Mouse (Mus musculus) kidney, embryonic 16.5 days (tissue): Measurements from ENCODE around the gene Tmem240. TPM values are rescaled to one million over a fixed set of nuclear protein-coding genes. Genes with fewer than 3 reads are reported as not detected.

ENCODE experiments used
- ATAC-seq: fragments of 200-750 bp; cut with Nextera tagmentation; 2 replicates; pipeline ENCODE4 v1.8.0; 2017; ENCODE audit warnings: moderate TSS enrichment; ENCODE audit not compliant: low FRiP score, low TSS enrichment
- H3K27ac ChIP-seq: fragments of 300-500 bp; sonication (generic); 2 replicates; pipeline ENCODE4 v1.5.1; 2014; ENCODE audit warnings: low read length
- H3K27me3 ChIP-seq: fragments of 300-500 bp; sonication (generic); 2 replicates; pipeline ENCODE4 v1.6.1; 2014; ENCODE audit warnings: low read length, control low read depth, mixed read lengths; ENCODE audit not compliant: insufficient read depth
- H3K36me3 ChIP-seq: fragments of 300-500 bp; sonication (generic); 2 replicates; pipeline ENCODE4 v1.6.1; 2014; ENCODE audit warnings: low read length, control low read depth, mixed read lengths; ENCODE audit not compliant: insufficient read depth
- H3K4me1 ChIP-seq: fragments of 300-500 bp; sonication (generic); 2 replicates; pipeline ENCODE4 v1.6.1; 2014; ENCODE audit warnings: low read length, control low read depth, mixed read lengths; ENCODE audit not compliant: insufficient read depth
- H3K4me2 ChIP-seq: fragments of 300-500 bp; sonication (generic); replicated peaks from 2 replicates; pipeline ENCODE4 v1.6.1; 2014; ENCODE audit warnings: low read depth, low read length
- H3K4me3 ChIP-seq: fragments of 300-500 bp; sonication (generic); 2 replicates; pipeline ENCODE4 v1.5.1; 2014; ENCODE audit warnings: mild to moderate bottlenecking, low read length
- H3K9ac ChIP-seq: fragments of 300-500 bp; sonication (generic); replicated peaks from 2 replicates; pipeline ENCODE4 v1.6.1; 2014; ENCODE audit warnings: low read length
- H3K9me3 ChIP-seq: fragments of 300-500 bp; sonication (generic); 2 replicates; pipeline ENCODE4 v1.6.1; 2016; ENCODE audit warnings: low read length, control low read depth
- WGBS: fragments of 180-500 bp; shearing (Covaris S2); extraction: QIAGEN DNeasy Blood & Tissue Kit; methylation state at CpG from one replicate; pipeline ENCODE4 v1.1.7; 2014; 5-methylcytosine and 5-hydroxymethylcytosine counted together
- polyA plus RNA-seq: library from polyadenylated mRNA; unstranded; fragments of >200 nt; fragmentation: Nextera tagmentation; extraction: Ambion mirVana; gene quantifications from 2 replicates; pipeline ENCODE4 v1.2.1, GENCODE M21; 2015

Tmem240 gene
- polyA plus RNA-seq, 1 experiment from 2014 or later = 0.45 TPM

- Histone ChIP-seq H3K4me1 (peaks cover 16% of the 10 kb centered on the region), H3K36me3 (no peaks in the 10 kb centered on the region), H3K27ac (no peak overlapping the region), H3K4me3 (peak overlapping the region; percentile 53), H3K4me2 (peak overlapping the region; percentile 65), H3K9me3 (no peaks in the 10 kb centered on the region), H3K9ac (peak overlapping the region; percentile 75), H3K27me3 (peaks cover 5% of the 10 kb centered on the region; the same call in 1 of the 2 replicates)
- ATAC-seq = no peak
- whole genome bisulfite sequencing = 54% methylated on average over 5 of the region's 5 CpGs
Observed at GRCm38 (mm10) chr4:155769496-155769879, 34.9 kb downstream of the Tmem240 start.

GRCm38 (mm10) chr4:155769880-155770512 lies 35.4 kb downstream of the Tmem240 start:
- Histone ChIP-seq H3K4me3 (peak overlapping the region; percentile 53), H3K4me1 (peaks cover 21% of the 10 kb centered on the region), H3K36me3 (no peaks in the 10 kb centered on the region), H3K4me2 (peak overlapping the region; percentile 65), H3K27ac (peak overlapping the region; percentile 48), H3K9ac (peak overlapping the region; percentile 75), H3K9me3 (no peaks in the 10 kb centered on the region), H3K27me3 (peaks cover 5% of the 10 kb centered on the region; the same call in 1 of the 2 replicates)
- peak; percentile 89 for ATAC-seq
- under 1% methylated on average over 39 of the region's 39 CpGs for WGBS

- H3K36me3 ChIP-seq = no peaks in the 10 kb centered on the region
- peak; percentile 14 for ATAC-seq
- H3K27me3 ChIP-seq = peaks cover 5% of the 10 kb centered on the region; the same call in 1 of the 2 replicates
- no peaks in the 10 kb centered on the region for H3K9me3 ChIP-seq
- no peak overlapping the region for H3K27ac ChIP-seq
- peak overlapping the region; percentile 75 for H3K9ac ChIP-seq
- peak overlapping the region; percentile 53 for H3K4me3 ChIP-seq
- H3K4me2 ChIP-seq = peak overlapping the region; percentile 65
- 36% methylated on average over 24 of the region's 24 CpGs for WGBS
- peaks cover 26% of the 10 kb centered on the region for H3K4me1 ChIP-seq
Observed at GRCm38 (mm10) chr4:155770626-155771025, 36.0 kb downstream of the Tmem240 start.

- no peak overlapping the region for H3K27ac ChIP-seq
Observed at GRCm38 (mm10) chr4:155771706-155772105, 37.1 kb downstream of the Tmem240 start.

GRCm38 (mm10) chr4:155772786-155773185 lies 38.2 kb downstream of the Tmem240 start:
- H3K9me3 ChIP-seq = no peaks in the 10 kb centered on the region
- H3K27me3 ChIP-seq = peaks cover 5% of the 10 kb centered on the region; the same call in 1 of the 2 replicates
- no peak overlapping the region for H3K27ac ChIP-seq
- H3K9ac ChIP-seq = no peak overlapping the region
- H3K4me2 ChIP-seq = no peak overlapping the region
- ATAC-seq = no peak
- 87% methylated on average over 13 of the region's 13 CpGs for WGBS
- H3K4me3 ChIP-seq = no peak overlapping the region
- no peaks in the 10 kb centered on the region for H3K36me3 ChIP-seq
- peaks cover 32% of the 10 kb centered on the region for H3K4me1 ChIP-seq

More at GRCm38 (mm10) chr4:155771706-155772105, 37.1 kb downstream of the Tmem240 start:
- no peaks in the 10 kb centered on the region for H3K36me3 ChIP-seq
- H3K27me3 ChIP-seq = peaks cover 5% of the 10 kb centered on the region; the same call in 1 of the 2 replicates
- H3K4me1 ChIP-seq = peaks cover 29% of the 10 kb centered on the region
- H3K9me3 ChIP-seq = no peaks in the 10 kb centered on the region
- no peak for ATAC-seq
- no peak overlapping the region for H3K4me2 ChIP-seq
- 64% methylated on average over 2 of the region's 2 CpGs for WGBS
- H3K9ac ChIP-seq = no peak overlapping the region
- no peak overlapping the region for H3K4me3 ChIP-seq

GRCm38 (mm10) chr4:155773335-155774078 lies 38.9 kb downstream of the Tmem240 start:
- Histone ChIP-seq H3K27me3 (peaks cover 5% of the 10 kb centered on the region; the same call in 1 of the 2 replicates), H3K4me1 (peaks cover 32% of the 10 kb centered on the region), H3K9me3 (no peaks in the 10 kb centered on the region), H3K9ac (no peak overlapping the region), H3K27ac (no peak overlapping the region), H3K4me2 (peak overlapping the region; percentile 79), H3K4me3 (peak overlapping the region; percentile 44), H3K36me3 (no peaks in the 10 kb centered on the region)
- 41% methylated on average over 5 of the region's 5 CpGs for WGBS
- no peak for ATAC-seq

- Histone ChIP-seq H3K4me1 (peaks cover 32% of the 10 kb centered on the region), H3K36me3 (no peaks in the 10 kb centered on the region), H3K27ac (peak within 1 kb of the TSS; percentile 31; the same call in 1 of the 2 replicates), H3K4me2 (peak within 1 kb of the TSS; percentile 79), H3K4me3 (peak within 1 kb of the TSS; percentile 44), H3K9me3 (no peaks in the 10 kb centered on the region), H3K9ac (peak within 1 kb of the TSS; percentile 63), H3K27me3 (peaks cover 5% of the 10 kb centered on the region; the same call in 1 of the 2 replicates)
- peak; percentile 69 for ATAC-seq
- 0% methylated on average over 35 of the region's 35 CpGs for WGBS
Observed at GRCm38 (mm10) chr4:155774280-155774754, 39.7 kb downstream of the Tmem240 start, which contains the start of gene Vwa1. Vwa1 (minus strand) TSS chr4:155774698.

GRCm38 (mm10) chr4:155774971-155775740 lies 40.6 kb downstream of the Tmem240 start:
- 52% methylated on average over 9 of the region's 9 CpGs for WGBS
- Histone ChIP-seq H3K9ac (no peak overlapping the region), H3K36me3 (no peaks in the 10 kb centered on the region), H3K4me3 (peak overlapping the region; percentile 44), H3K9me3 (no peaks in the 10 kb centered on the region), H3K4me2 (peak overlapping the region; percentile 79), H3K27me3 (peaks cover 5% of the 10 kb centered on the region; the same call in 1 of the 2 replicates), H3K27ac (peak overlapping the region; percentile 31; the same call in 1 of the 2 replicates), H3K4me1 (peaks cover 29% of the 10 kb centered on the region)
- ATAC-seq = no peak

- peaks cover 5% of the 10 kb centered on the region; the same call in 1 of the 2 replicates for H3K27me3 ChIP-seq
- H3K4me2 ChIP-seq = no peak overlapping the region
- H3K4me3 ChIP-seq = no peak overlapping the region
- peaks cover 25% of the 10 kb centered on the region for H3K4me1 ChIP-seq
- H3K9me3 ChIP-seq = no peaks in the 10 kb centered on the region
- no peak for ATAC-seq
- WGBS = 79% methylated on average over 3 of the region's 3 CpGs
- no peak overlapping the region for H3K9ac ChIP-seq
- no peaks in the 10 kb centered on the region for H3K36me3 ChIP-seq
- peak overlapping the region; percentile 20; the same call in 1 of the 2 replicates for H3K27ac ChIP-seq
Observed at GRCm38 (mm10) chr4:155775855-155776254, 41.3 kb downstream of the Tmem240 start.
